Mouse (Mus musculus): ENCODE data around the gene Tmem150c. TPM values are rescaled to one million over a fixed set of nuclear protein-coding genes. Genes with fewer than 3 reads are reported as not detected.
A peak's percentile ranks its signal among the peaks of the same experiment; 100 is the strongest.

Gene Tmem150c
- polyA plus RNA-seq, 1 experiment from 2014 or later, result 0.59 TPM

- Histone ChIP-seq H3K27ac (replicated peaks) (no peak overlapping the region), H3K9ac (no peak overlapping the region), H3K36me3 (replicated peaks) (no peaks in the 10 kb centered on the region), H3K4me2 (no peak overlapping the region), H3K4me1 (replicated peaks) (no peaks in the 10 kb centered on the region), H3K4me3 (replicated peaks) (no peak overlapping the region), H3K27me3 (peaks cover 19% of the 10 kb centered on the region), H3K9me3 (replicated peaks) (no peaks in the 10 kb centered on the region)
- no peak for ATAC-seq (ENCODE audit: insufficient read depth)
- 48% methylated on average over 7 of the region's 7 CpGs for WGBS (ENCODE audit: insufficient replicate concordance)
Observed at GRCm38 (mm10) chr5:100123283-100123682, 36.3 kb downstream of the Tmem150c start.

- no peak for ATAC-seq (ENCODE audit: insufficient read depth)
- 0 out of 2 replicates have a peak overlapping the region, but pooled peaks have one; percentile 5 for H3K4me2 ChIP-seq
- no peak overlapping the region for H3K9ac ChIP-seq
- peaks cover 19% of the 10 kb centered on the region for H3K27me3 ChIP-seq
- H3K36me3 ChIP-seq (replicated peaks), result no peaks in the 10 kb centered on the region
- WGBS (ENCODE audit: insufficient replicate concordance), result 36% methylated on average over 7 of the region's 7 CpGs
- no peaks in the 10 kb centered on the region for H3K9me3 ChIP-seq (replicated peaks)
- H3K4me1 ChIP-seq (replicated peaks), result no peaks in the 10 kb centered on the region
- no peak overlapping the region for H3K4me3 ChIP-seq (replicated peaks)
- no peak overlapping the region for H3K27ac ChIP-seq (replicated peaks)
Observed at GRCm38 (mm10) chr5:100121170-100121569, 38.4 kb downstream of the Tmem150c start.

GRCm38 (mm10) chr5:100120711-100121141 is 38.9 kb downstream of the Tmem150c start:
- no peak overlapping the region for H3K27ac ChIP-seq (replicated peaks)
- peaks cover 19% of the 10 kb centered on the region for H3K27me3 ChIP-seq
- no peak overlapping the region for H3K9ac ChIP-seq
- no peak for ATAC-seq (ENCODE audit: insufficient read depth)
- H3K4me2 ChIP-seq, result 0 out of 2 replicates have a peak overlapping the region, but pooled peaks have one; percentile 5
- H3K4me3 ChIP-seq (replicated peaks), result no peak overlapping the region
- WGBS (ENCODE audit: insufficient replicate concordance), result 9% methylated on average over 20 of the region's 20 CpGs
- no peaks in the 10 kb centered on the region for H3K36me3 ChIP-seq (replicated peaks)
- no peaks in the 10 kb centered on the region for H3K4me1 ChIP-seq (replicated peaks)
- H3K9me3 ChIP-seq (replicated peaks), result no peaks in the 10 kb centered on the region

GRCm38 (mm10) chr5:100119331-100119730 is 40.3 kb downstream of the Tmem150c start:
- Histone ChIP-seq H3K4me3 (replicated peaks) (no peak overlapping the region), H3K27ac (replicated peaks) (no peak overlapping the region), H3K4me1 (replicated peaks) (no peaks in the 10 kb centered on the region), H3K4me2 (no peak overlapping the region), H3K36me3 (replicated peaks) (no peaks in the 10 kb centered on the region), H3K9ac (no peak overlapping the region), H3K27me3 (peaks cover 19% of the 10 kb centered on the region), H3K9me3 (replicated peaks) (no peaks in the 10 kb centered on the region)
- no peak for ATAC-seq (ENCODE audit: insufficient read depth)
- WGBS (ENCODE audit: insufficient replicate concordance), result 48% methylated on average over 8 of the region's 8 CpGs

GRCm38 (mm10) chr5:100113403-100113802 is 46.2 kb downstream of the Tmem150c start:
- Histone ChIP-seq H3K4me3 (replicated peaks) (no peak overlapping the region), H3K9ac (no peak overlapping the region), H3K27ac (replicated peaks) (no peak overlapping the region), H3K4me1 (replicated peaks) (no peaks in the 10 kb centered on the region), H3K27me3 (no peaks in the 10 kb centered on the region), H3K4me2 (no peak overlapping the region), H3K36me3 (replicated peaks) (no peaks in the 10 kb centered on the region), H3K9me3 (replicated peaks) (no peaks in the 10 kb centered on the region)
- no peak for ATAC-seq (ENCODE audit: insufficient read depth)
- 41% methylated on average over 5 of the region's 5 CpGs for WGBS (ENCODE audit: insufficient replicate concordance)

GRCm38 (mm10) chr5:100110581-100110980 is 49.0 kb downstream of the Tmem150c start:
- ATAC-seq (ENCODE audit: insufficient read depth), result no peak
- Histone ChIP-seq H3K9me3 (replicated peaks) (no peaks in the 10 kb centered on the region), H3K4me3 (replicated peaks) (no peak overlapping the region), H3K9ac (no peak overlapping the region), H3K36me3 (replicated peaks) (no peaks in the 10 kb centered on the region), H3K27me3 (no peaks in the 10 kb centered on the region), H3K4me2 (no peak overlapping the region), H3K27ac (replicated peaks) (no peak overlapping the region), H3K4me1 (replicated peaks) (no peaks in the 10 kb centered on the region)
- WGBS (ENCODE audit: insufficient replicate concordance), result 55% methylated on average over 3 of the region's 3 CpGs

GRCm38 (mm10) chr5:100109543-100110282 is 49.9 kb downstream of the Tmem150c start:
- H3K27me3 ChIP-seq, result no peaks in the 10 kb centered on the region
- ATAC-seq (ENCODE audit: insufficient read depth), result no peak
- 40% methylated on average over 7 of the region's 7 CpGs for WGBS (ENCODE audit: insufficient replicate concordance)
- H3K9me3 ChIP-seq (replicated peaks), result no peaks in the 10 kb centered on the region
- no peak overlapping the region for H3K9ac ChIP-seq
- H3K27ac ChIP-seq (replicated peaks), result no peak overlapping the region
- no peaks in the 10 kb centered on the region for H3K4me1 ChIP-seq (replicated peaks)
- H3K36me3 ChIP-seq (replicated peaks), result no peaks in the 10 kb centered on the region
- H3K4me3 ChIP-seq (replicated peaks), result no peak overlapping the region
- no peak overlapping the region for H3K4me2 ChIP-seq

GRCm38 (mm10) chr5:100108866-100109265 is 50.7 kb downstream of the Tmem150c start:
- H3K4me3 ChIP-seq (replicated peaks), result no peak overlapping the region
- WGBS (ENCODE audit: insufficient replicate concordance), result 71% methylated on average over 9 of the region's 9 CpGs
- no peaks in the 10 kb centered on the region for H3K27me3 ChIP-seq
- no peaks in the 10 kb centered on the region for H3K36me3 ChIP-seq (replicated peaks)
- no peaks in the 10 kb centered on the region for H3K9me3 ChIP-seq (replicated peaks)
- ATAC-seq (ENCODE audit: insufficient read depth), result no peak
- H3K4me1 ChIP-seq (replicated peaks), result no peaks in the 10 kb centered on the region
- H3K27ac ChIP-seq (replicated peaks), result no peak overlapping the region
- no peak overlapping the region for H3K9ac ChIP-seq
- no peak overlapping the region for H3K4me2 ChIP-seq

- H3K4me1 ChIP-seq (replicated peaks), result no peaks in the 10 kb centered on the region
- ATAC-seq (ENCODE audit: insufficient read depth), result no peak
- 70% methylated on average over 1 of the region's 1 CpGs for WGBS (ENCODE audit: insufficient replicate concordance)
- H3K36me3 ChIP-seq (replicated peaks), result no peaks in the 10 kb centered on the region
- H3K27ac ChIP-seq (replicated peaks), result no peak overlapping the region
- H3K27me3 ChIP-seq, result no peaks in the 10 kb centered on the region
- no peak overlapping the region for H3K4me3 ChIP-seq (replicated peaks)
- no peak overlapping the region for H3K4me2 ChIP-seq
- H3K9me3 ChIP-seq (replicated peaks), result no peaks in the 10 kb centered on the region
- no peak overlapping the region for H3K9ac ChIP-seq
Observed at GRCm38 (mm10) chr5:100102395-100102794, 57.2 kb downstream of the Tmem150c start.

GRCm38 (mm10) chr5:100097967-100098366 is 61.6 kb downstream of the Tmem150c start:
- Histone ChIP-seq H3K4me1 (replicated peaks) (no peaks in the 10 kb centered on the region), H3K36me3 (replicated peaks) (no peaks in the 10 kb centered on the region), H3K27me3 (no peaks in the 10 kb centered on the region), H3K4me2 (no peak overlapping the region), H3K4me3 (replicated peaks) (no peak overlapping the region), H3K9me3 (replicated peaks) (no peaks in the 10 kb centered on the region), H3K27ac (replicated peaks) (no peak overlapping the region), H3K9ac (no peak overlapping the region)
- no peak for ATAC-seq (ENCODE audit: insufficient read depth)
- WGBS (ENCODE audit: insufficient replicate concordance), result 63% methylated on average over 4 of the region's 4 CpGs

- no peak for ATAC-seq (ENCODE audit: insufficient read depth)
- Histone ChIP-seq H3K4me2 (no peak overlapping the region), H3K27ac (replicated peaks) (no peak overlapping the region), H3K36me3 (replicated peaks) (no peaks in the 10 kb centered on the region), H3K9me3 (replicated peaks) (no peaks in the 10 kb centered on the region), H3K27me3 (no peaks in the 10 kb centered on the region), H3K4me3 (replicated peaks) (no peak overlapping the region), H3K4me1 (replicated peaks) (no peaks in the 10 kb centered on the region), H3K9ac (no peak overlapping the region)
- 56% methylated on average over 5 of the region's 5 CpGs for WGBS (ENCODE audit: insufficient replicate concordance)
Observed at GRCm38 (mm10) chr5:100096955-100097354, 62.7 kb downstream of the Tmem150c start.

- Histone ChIP-seq H3K36me3 (replicated peaks) (no peaks in the 10 kb centered on the region), H3K27ac (replicated peaks) (no peak overlapping the region), H3K27me3 (no peaks in the 10 kb centered on the region), H3K4me2 (no peak overlapping the region), H3K9ac (no peak overlapping the region), H3K4me1 (replicated peaks) (no peaks in the 10 kb centered on the region), H3K9me3 (replicated peaks) (no peaks in the 10 kb centered on the region), H3K4me3 (replicated peaks) (no peak overlapping the region)
- WGBS (ENCODE audit: insufficient replicate concordance), result 34% methylated on average over 17 of the region's 17 CpGs
- ATAC-seq (ENCODE audit: insufficient read depth), result no peak
Observed at GRCm38 (mm10) chr5:100091602-100092001, 68.0 kb downstream of the Tmem150c start.

Measured in liver, embryonic 15.5 days (tissue).